16 mouse cellular contexts compared by ENCODE assay signal in the genomic region with DNA sequence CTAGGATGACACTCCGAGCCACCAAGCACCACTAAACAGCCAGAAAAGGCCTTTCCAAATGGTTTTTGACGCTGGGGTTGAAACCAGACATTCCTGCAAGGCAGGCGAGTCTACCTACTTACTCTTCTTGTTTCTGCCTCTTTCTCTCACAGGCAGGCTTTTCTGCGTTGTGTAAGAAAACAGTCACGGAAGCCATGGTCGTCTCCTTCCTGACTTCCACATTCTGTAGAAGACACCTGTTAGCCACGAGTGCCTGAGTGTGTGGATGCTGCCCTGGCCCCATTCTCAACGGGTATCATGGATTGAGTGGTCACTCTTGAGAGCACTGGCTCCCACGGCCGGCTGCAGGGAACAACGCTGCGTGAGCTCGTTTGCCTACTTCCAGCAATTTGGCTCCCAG.
"Had no signal": no experiment of that assay in that cellular context is flagged by ENCODE, and none has a peak within 500 bp of the region (broad histone marks: within the 10 kb centered on the region; RNA-seq: fewer than 3 reads in every experiment).

No protein-coding gene starts in this region.

- H3K36me3 ChIP-seq: neural tube, embryonic 15.5 days; stomach, embryonic 15.5 days had no signal

- H3K27me3 ChIP-seq: neural tube, embryonic 13.5 days; neural tube, embryonic 15.5 days; stomach, embryonic 15.5 days had no signal

- H3K9ac ChIP-seq: neural tube, embryonic 13.5 days; neural tube, embryonic 15.5 days; stomach, embryonic 15.5 days had no signal

- H3K4me3 ChIP-seq: neural tube, embryonic 13.5 days; neural tube, embryonic 15.5 days; stomach, embryonic 15.5 days had no signal

- DNase-seq: retina, postnatal 1 day; right cerebral cortex, adult 18-20 months; right cerebral cortex, postnatal 14 days; right cerebral cortex, postnatal 25 days; right cerebral cortex, postnatal 4 days; spleen, adult 18-20 months; thymus, adult 18-20 months; thymus, adult 2 months; thymus, postnatal 14 days; thymus, postnatal 25 days; thymus, postnatal 36 days; thymus, postnatal 4 days had no signal

- H3K27ac ChIP-seq: neural tube, embryonic 13.5 days; neural tube, embryonic 15.5 days; stomach, embryonic 15.5 days; stomach, postnatal 0 days had no signal

- H3K9me3 ChIP-seq: neural tube, embryonic 13.5 days; neural tube, embryonic 15.5 days; stomach, embryonic 15.5 days had no signal

- H3K4me2 ChIP-seq: neural tube, embryonic 13.5 days; neural tube, embryonic 15.5 days; stomach, embryonic 15.5 days had no signal
